Mouse (Mus musculus) brown adipose tissue, adult 24 weeks (tissue): ENCODE data around the gene Nr1h2. TPM values are rescaled to one million over a fixed set of nuclear protein-coding genes. Genes with fewer than 3 reads are reported as not detected.

Source experiments
- H3K27ac ChIP-seq: fragments of 200-500 bp; replicated peaks from 2 replicates; pipeline ENCODE4 v1.5.1; 2012; ENCODE audit warnings: low read depth, mild to moderate bottlenecking, low read length
- H3K4me1 ChIP-seq: fragments of 200-500 bp; 2 replicates; pipeline ENCODE4 v1.6.1; 2012; ENCODE audit warnings: low read length, mixed read lengths; ENCODE audit not compliant: control insufficient read depth, insufficient read depth, insufficient read length
- H3K4me3 ChIP-seq: fragments of 200-500 bp; 2 replicates; pipeline ENCODE4 v1.5.1; 2012; ENCODE audit warnings: low read depth, mild to moderate bottlenecking, low read length, moderate library complexity; ENCODE audit not compliant: insufficient read depth
- polyA plus RNA-seq: library from polyadenylated mRNA; stranded (reverse); fragments of >200 nt; gene quantifications from 2 replicates; pipeline ENCODE4 v1.2.4, GENCODE M21; 2012; ENCODE audit not compliant: missing spikeins, insufficient read depth, insufficient read length

The Nr1h2 gene
- polyA plus RNA-seq, 1 experiment, result 54.3 TPM

GRCm38 (mm10) chr7:44534242-44534641 lies 19.5 kb downstream of the Nr1h2 start:
- no peak overlapping the region for H3K27ac ChIP-seq
- H3K4me1 ChIP-seq, result no peaks in the 10 kb centered on the region
- no peak overlapping the region for H3K4me3 ChIP-seq

DNA sequence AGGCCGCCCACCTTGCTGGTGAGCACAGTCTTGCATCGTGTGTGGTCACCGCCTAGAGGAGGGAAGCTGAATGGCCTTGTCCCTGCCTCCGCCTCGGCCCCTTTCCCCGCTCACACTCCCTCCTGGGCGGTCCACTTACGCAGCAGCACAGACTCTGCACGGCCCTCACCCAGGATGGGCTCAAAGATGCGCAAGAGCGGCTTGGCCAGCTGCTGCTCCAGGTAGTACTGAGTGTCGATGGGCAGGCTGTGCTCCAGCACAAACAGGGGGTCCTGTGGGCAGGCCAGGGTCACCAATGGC lies 20.1 kb downstream of the Nr1h2 start:
- Histone ChIP-seq H3K4me1 (no peaks in the 10 kb centered on the region), H3K4me3 (no peak overlapping the region), H3K27ac (no peak overlapping the region)

DNA sequence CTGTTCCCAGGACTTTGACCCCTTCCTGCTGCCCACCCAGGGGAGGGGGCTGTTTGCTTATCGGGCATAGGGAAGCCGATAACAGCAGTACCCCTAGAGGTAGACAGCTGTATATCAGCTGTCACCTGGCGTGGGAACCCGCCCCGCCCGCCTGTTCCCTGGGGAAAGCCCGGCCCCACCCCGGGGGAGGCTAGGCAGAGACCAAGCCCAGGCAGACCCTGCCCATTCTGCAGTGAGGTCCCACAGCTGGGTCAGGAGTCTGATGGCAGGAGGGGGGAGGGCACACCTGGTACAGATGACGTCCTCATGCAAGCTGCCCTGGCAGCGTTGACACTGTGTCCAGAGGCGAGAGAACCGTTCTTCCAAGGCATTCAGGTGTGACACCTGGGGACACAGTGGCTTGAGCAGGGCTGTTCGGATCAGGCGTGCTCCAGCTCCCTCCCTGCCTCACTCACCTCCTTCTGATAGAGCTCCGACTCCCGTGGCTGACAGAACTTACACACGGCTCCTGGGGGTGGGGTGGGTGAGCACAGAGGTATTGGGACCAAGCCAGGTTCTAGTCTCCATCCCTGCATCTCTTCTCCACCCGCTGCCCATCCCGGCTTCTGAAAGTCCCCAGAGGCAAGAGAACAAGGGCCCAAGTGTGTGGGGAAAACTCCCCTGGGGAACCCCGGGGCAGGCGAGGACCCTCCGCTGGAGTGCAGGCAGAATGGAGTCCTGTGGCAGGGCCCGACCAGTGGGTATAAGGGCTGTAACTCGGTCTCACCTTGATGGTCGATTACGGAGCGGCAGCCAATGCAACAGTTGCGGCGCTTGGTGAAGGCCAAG lies 20.6 kb downstream of the Nr1h2 start:
- Histone ChIP-seq H3K4me3 (no peak overlapping the region), H3K4me1 (no peaks in the 10 kb centered on the region), H3K27ac (no peak overlapping the region)

DNA sequence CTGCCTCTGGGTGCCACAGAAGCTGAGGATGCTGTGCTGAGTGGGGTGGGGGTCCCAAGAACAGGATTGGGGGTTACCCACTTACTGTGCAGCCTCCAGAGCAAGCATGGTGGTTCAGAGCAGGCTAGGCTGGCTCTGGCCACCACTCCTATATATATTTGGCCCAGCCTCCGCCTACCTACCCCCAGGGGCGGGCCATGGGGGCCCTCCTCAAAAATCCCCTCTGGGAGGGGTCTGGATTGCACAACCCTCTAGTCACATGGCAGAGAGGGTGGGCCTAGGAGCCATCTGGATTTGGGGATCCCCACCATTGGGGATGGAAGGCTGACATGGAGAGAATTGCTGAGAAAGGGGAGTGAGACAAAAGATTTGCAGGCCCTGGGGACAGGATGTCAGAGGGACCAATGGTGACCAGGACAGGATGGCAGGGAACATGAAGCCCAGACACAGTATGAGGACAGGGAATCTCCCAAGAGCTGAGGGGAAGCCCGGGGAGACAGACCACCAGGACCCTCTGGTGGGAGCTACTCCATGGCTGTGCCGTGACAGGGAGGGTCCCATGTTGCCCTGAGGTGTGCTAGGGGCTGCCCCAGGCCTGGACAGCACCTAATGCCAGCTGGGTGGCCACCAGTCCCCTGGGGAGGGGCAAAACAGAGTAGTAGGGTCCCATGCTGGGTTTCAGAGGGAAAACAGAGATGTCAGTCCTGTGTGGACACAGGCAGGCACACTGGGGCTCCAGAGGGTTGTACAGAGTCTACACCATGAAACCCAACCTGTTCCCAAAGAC lies 21.6 kb downstream of the Nr1h2 start, which contains the start of gene Spib:
Spib (minus strand) TSS at position 126 of the 787 bp plus-strand sequence.
- H3K4me3 ChIP-seq, result no peak within 1 kb of the TSS
- H3K27ac ChIP-seq, result no peak within 1 kb of the TSS
- no peaks in the 10 kb centered on the region for H3K4me1 ChIP-seq

GRCm38 (mm10) chr7:44531207-44531606 lies 22.5 kb downstream of the Nr1h2 start:
- Histone ChIP-seq H3K27ac (no peak overlapping the region), H3K4me3 (no peak overlapping the region), H3K4me1 (no peaks in the 10 kb centered on the region)

- peaks cover 2% of the 10 kb centered on the region; the same call in 1 of the 2 replicates for H3K4me1 ChIP-seq
- H3K27ac ChIP-seq, result no peak overlapping the region
- H3K4me3 ChIP-seq, result no peak overlapping the region
Observed at GRCm38 (mm10) chr7:44530507-44530906, 23.2 kb downstream of the Nr1h2 start.

DNA sequence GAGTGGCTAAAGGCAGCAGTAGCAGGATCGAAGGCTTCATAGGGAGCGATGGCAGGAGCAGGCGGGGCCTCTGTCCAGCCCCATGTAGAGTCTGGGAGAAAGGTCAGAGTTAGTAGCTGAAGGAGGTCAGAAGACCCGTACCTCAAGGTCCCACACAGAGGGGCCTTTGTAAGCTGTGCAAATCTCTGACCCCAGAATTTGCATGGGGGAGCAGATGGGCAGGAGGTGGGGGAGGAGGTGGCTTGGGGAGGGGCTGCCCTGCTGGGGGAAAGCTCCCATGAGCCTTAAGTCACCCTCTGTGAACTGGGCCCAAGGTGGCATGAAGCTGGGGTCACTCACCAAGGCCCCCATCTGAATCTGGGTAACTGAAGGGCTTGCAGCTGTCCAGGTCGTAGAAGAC lies 24.2 kb downstream of the Nr1h2 start:
- Histone ChIP-seq H3K27ac (no peak overlapping the region), H3K4me3 (no peak overlapping the region), H3K4me1 (peaks cover 4% of the 10 kb centered on the region; the same call in 1 of the 2 replicates)

DNA sequence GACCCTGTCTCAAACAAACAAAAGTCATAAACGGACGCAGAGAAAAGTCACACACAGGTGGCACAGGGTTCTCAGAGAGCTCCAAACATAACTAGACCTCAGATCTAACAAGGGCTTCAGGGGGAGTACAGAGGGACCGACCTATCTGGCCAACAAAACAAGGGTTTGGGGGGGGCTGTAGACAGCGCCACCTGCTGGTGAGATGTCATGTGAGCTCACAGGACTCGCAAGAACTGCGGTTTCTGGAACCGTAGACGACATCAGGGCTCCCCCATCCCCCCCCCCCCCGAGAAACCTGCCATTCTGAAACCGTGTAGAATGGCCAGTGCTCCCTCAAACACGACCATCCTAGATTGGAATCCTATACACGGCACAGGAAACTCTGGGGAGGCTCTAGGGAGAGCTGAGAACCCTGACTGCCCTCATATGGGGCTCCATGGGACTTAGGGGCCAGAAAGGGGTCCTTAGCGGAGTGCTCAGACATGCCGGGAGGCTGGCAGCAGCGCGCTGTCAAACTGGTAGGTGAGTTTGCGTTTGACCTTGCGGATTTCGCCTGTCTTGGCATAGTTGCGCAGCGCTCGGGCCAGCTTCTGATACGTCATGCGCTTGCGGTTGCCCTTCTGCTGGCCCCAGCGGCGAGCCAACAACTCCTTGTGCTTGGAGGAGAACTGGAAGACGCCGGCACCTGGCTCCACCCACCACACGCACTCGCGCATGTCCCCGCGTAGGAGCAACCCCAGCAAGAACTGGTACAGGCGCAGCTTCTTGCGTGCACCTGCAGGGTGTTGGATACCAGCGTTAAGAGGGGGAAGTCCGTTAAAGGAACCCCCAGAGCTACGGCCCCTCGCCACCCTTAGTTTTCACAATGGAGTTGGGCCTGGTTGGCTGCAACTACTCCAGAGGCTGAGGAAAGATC lies 26.0 kb downstream of the Nr1h2 start:
- peak overlapping the region; percentile 78 for H3K27ac ChIP-seq
- peak overlapping the region; percentile 46 for H3K4me3 ChIP-seq
- peaks cover 4% of the 10 kb centered on the region; the same call in 1 of the 2 replicates for H3K4me1 ChIP-seq

DNA sequence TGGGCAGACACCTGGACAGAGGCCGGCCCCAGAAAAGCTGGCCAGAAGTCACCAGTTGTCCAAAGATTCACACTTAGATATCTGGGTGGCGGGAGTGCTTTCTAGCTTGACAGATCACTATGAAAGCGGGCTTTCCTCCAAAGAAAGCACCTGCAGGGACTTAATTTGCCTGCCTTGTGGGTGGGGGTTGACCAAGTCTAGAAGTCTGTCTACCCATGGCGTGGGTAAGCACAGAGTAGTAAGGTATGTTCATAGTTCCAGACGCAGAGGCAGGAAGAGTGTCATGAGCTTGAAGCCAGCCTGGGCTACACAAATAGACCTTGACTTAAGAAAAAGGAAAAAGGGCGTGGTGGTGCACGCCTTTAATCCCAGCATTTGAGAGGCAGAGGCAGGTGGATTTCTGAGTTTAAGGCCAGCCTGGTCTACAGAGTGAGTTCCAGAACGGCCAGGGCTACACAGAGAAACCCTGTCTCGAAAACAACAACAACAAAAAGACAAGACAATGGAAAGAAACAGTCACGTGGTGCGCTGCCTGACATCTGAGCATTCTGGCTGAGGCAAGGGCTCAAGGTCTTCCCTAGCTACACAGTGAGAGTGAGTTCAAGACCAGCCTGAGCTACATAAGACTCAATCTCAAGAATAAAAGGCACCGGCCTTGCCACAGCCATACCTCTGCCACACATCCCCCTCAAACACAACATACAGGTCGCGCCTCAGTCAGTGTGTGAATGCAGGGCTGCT lies 27.2 kb downstream of the Nr1h2 start:
- H3K4me3 ChIP-seq, result no peak overlapping the region
- peaks cover 4% of the 10 kb centered on the region; the same call in 1 of the 2 replicates for H3K4me1 ChIP-seq
- no peak overlapping the region for H3K27ac ChIP-seq

DNA sequence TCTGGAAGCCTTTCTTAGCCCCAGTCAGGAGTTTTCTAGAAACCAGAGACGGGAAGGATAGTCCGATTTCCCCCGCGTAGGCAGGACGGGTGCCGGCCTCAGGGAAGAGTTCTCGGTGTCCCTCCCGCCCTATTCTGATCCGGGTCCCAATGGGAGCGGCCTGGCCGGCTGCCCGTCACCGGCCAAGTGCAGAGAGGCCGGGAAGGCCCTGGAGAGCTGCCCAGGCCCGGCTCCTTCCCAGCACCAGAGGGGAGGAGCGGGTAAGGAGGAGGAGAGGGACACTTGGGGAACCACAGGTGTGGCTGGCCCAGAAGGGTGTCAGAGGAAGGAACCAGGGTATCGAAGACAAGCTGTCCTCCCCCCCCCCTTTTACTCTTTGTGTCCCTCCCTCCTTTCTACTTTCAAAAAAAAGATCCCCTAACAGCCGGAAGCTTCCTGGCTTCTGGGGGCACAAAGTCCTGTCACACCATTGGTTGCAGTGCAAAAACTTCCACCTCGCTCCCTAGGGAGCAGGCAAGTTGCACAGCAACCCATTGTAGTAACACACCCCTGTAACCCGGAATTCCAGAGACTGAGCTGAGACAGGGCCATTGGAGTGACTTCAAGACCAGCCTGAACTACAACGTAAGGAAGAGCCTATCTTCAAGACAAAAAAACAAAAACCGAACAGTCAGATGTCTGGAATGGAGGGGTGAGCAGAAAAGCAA lies 28.5 kb downstream of the Nr1h2 start:
- 0 out of 2 replicates have a peak overlapping the region, but pooled peaks have one; percentile 4 for H3K4me3 ChIP-seq
- H3K4me1 ChIP-seq, result peaks cover 4% of the 10 kb centered on the region; the same call in 1 of the 2 replicates
- no peak overlapping the region for H3K27ac ChIP-seq

- no peak within 1 kb of the TSS for H3K27ac ChIP-seq
- peaks cover 4% of the 10 kb centered on the region; the same call in 1 of the 2 replicates for H3K4me1 ChIP-seq
- H3K4me3 ChIP-seq, result 0 out of 2 replicates have a peak within 1 kb of the TSS, but pooled peaks have one; percentile 4
Observed at GRCm38 (mm10) chr7:44524502-44524901, 29.2 kb downstream of the Nr1h2 start, which contains the start of gene Mybpc2. Gene Mybpc2 (minus strand): TSS chr7:44524656.

GRCm38 (mm10) chr7:44523056-44523455 lies 30.7 kb downstream of the Nr1h2 start:
- Histone ChIP-seq H3K4me3 (no peak overlapping the region), H3K4me1 (peaks cover 4% of the 10 kb centered on the region; the same call in 1 of the 2 replicates), H3K27ac (no peak overlapping the region)

- Histone ChIP-seq H3K27ac (no peak overlapping the region), H3K4me3 (peak overlapping the region; percentile 23; the same call in 1 of the 2 replicates), H3K4me1 (peaks cover 4% of the 10 kb centered on the region; the same call in 1 of the 2 replicates)
Observed at GRCm38 (mm10) chr7:44521710-44522109, 32.0 kb downstream of the Nr1h2 start.
